Mouse (Mus musculus): ENCODE results near the gene Reep6. TPM values are rescaled to one million over a fixed set of nuclear protein-coding genes. Genes with fewer than 3 reads are reported as not detected.

Gene Reep6
- polyA plus RNA-seq, 1 experiment from 2014 or later = 2.6 TPM

DNA sequence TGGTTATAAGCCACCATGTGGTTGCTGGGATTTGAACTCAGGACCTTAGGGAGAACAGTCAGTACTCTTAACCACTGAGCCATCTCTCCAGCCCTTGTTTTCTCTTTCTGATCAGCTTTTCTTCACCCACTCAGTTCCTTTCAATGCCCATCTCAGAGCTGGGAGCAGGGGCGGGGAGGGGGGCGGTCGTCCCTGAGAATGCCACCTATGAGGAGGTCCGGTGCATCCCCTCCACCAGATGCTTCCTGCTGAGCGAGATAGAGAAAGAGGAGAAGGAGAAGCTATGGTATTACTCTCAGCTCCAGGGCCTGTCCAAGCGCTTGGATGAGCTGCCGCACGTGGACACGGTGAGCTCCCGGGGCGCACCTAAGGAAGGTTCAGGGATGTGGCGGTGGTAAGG, 25.3 kb upstream of the Reep6 start:
- Histone ChIP-seq H3K36me3 (peaks cover 67% of the 10 kb centered on the region), H3K27ac (replicated peaks) (no peak overlapping the region), H3K9me3 (no peaks in the 10 kb centered on the region), H3K27me3 (no peaks in the 10 kb centered on the region), H3K9ac (replicated peaks) (0 out of 2 replicates have a peak overlapping the region, but pooled peaks have one; percentile 7), H3K4me1 (peaks cover 58% of the 10 kb centered on the region), H3K4me2 (replicated peaks) (peak overlapping the region; percentile 28; the same call in 1 of the 2 replicates), H3K4me3 (peak overlapping the region; percentile 8)
- 52% methylated on average over 12 of the region's 12 CpGs for whole genome bisulfite sequencing
- no peak for ATAC-seq (replicated peaks)

DNA sequence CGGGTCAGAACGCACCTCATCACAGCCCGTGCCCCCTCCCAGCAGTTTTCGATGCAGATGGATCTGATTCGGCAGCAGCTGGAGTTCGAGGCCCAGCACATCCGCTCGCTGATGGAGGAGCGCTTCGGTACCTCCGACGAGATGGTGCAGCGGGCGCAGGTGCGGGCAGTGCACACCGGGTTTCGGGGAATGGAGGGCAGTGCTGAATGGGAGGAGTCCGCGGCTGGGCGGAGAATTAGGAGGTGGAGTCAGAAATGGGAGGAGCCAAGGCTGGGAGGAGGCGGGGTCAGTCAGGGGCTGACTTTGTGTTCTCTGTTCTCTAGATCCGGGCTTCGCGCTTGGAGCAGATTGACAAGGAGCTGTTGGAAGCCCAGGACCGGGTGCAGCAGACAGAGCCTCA, 24.9 kb upstream of the Reep6 start:
- WGBS = 40% methylated on average over 25 of the region's 25 CpGs
- Histone ChIP-seq H3K27ac (replicated peaks) (no peak overlapping the region), H3K4me1 (peaks cover 56% of the 10 kb centered on the region), H3K9me3 (no peaks in the 10 kb centered on the region), H3K9ac (replicated peaks) (0 out of 2 replicates have a peak overlapping the region, but pooled peaks have one; percentile 7), H3K4me3 (peak overlapping the region; percentile 8), H3K4me2 (replicated peaks) (peak overlapping the region; percentile 28; the same call in 1 of the 2 replicates), H3K36me3 (peaks cover 71% of the 10 kb centered on the region), H3K27me3 (no peaks in the 10 kb centered on the region)
- ATAC-seq (replicated peaks) = no peak

- Histone ChIP-seq H3K27ac (replicated peaks) (no peak overlapping the region), H3K9me3 (no peaks in the 10 kb centered on the region), H3K4me1 (peaks cover 26% of the 10 kb centered on the region), H3K27me3 (no peaks in the 10 kb centered on the region), H3K36me3 (peaks cover 98% of the 10 kb centered on the region), H3K9ac (replicated peaks) (no peak overlapping the region), H3K4me3 (no peak overlapping the region), H3K4me2 (replicated peaks) (no peak overlapping the region)
- 93% methylated on average over 16 of the region's 16 CpGs for WGBS
- ATAC-seq (replicated peaks) = no peak
Measured at GRCm38 (mm10) chr10:80311560-80311959, 18.2 kb upstream of the Reep6 start.

DNA sequence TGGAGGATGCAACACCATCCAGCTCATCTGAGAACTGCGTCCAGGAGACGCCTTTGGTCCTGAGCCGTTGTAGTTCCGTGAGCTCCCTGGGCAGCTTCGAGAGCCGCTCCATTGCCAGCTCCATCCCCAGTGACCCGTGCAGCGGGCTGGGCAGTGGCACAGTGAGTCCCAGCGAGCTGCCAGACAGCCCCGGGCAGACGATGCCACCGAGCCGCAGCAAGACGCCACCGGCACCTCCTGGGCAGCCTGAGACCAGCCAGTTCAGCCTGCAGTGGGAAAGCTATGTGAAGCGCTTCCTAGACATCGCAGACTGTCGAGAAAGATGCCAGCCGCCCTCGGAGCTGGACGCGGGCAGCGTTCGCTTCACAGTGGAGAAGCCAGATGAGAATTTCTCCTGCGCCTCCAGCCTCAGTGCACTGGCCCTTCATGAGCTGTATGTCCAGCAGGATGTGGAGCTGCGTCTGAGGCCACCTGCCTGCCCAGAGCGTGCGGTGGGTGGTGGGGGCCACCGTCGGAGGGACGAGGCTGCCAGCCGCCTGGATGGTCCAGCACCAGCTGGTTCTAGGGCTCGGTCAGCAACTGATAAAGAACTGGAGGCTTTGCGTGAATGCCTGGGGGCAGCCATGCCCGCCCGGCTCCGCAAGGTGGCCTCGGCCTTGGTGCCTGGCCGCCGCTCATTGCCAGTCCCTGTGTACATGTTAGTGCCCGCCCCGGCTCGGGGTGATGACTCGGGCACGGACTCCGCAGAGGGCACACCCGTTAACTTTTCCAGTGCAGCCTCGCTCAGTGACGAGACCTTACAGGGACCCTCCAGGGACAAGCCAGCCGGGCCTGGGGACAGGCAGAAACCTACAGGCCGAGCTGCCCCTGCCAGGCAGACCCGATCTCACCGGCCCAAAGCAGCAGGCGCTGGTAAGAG, 16.9 kb upstream of the Reep6 start:
- H3K9ac ChIP-seq (replicated peaks) = no peak overlapping the region
- H3K4me1 ChIP-seq = peaks cover 38% of the 10 kb centered on the region
- 72% methylated on average over 54 of the region's 54 CpGs for WGBS
- no peak overlapping the region for H3K27ac ChIP-seq (replicated peaks)
- peaks cover 98% of the 10 kb centered on the region for H3K36me3 ChIP-seq
- no peak overlapping the region for H3K4me3 ChIP-seq
- no peak overlapping the region for H3K4me2 ChIP-seq (replicated peaks)
- H3K9me3 ChIP-seq = no peaks in the 10 kb centered on the region
- no peak for ATAC-seq (replicated peaks)
- H3K27me3 ChIP-seq = no peaks in the 10 kb centered on the region

- no peak overlapping the region for H3K4me3 ChIP-seq
- no peak overlapping the region for H3K4me2 ChIP-seq (replicated peaks)
- H3K27me3 ChIP-seq = no peaks in the 10 kb centered on the region
- H3K4me1 ChIP-seq = peaks cover 43% of the 10 kb centered on the region
- H3K27ac ChIP-seq (replicated peaks) = no peak overlapping the region
- WGBS = 71% methylated on average over 20 of the region's 20 CpGs
- H3K36me3 ChIP-seq = peaks cover 97% of the 10 kb centered on the region
- no peak overlapping the region for H3K9ac ChIP-seq (replicated peaks)
- no peaks in the 10 kb centered on the region for H3K9me3 ChIP-seq
- ATAC-seq (replicated peaks) = no peak
Measured at GRCm38 (mm10) chr10:80313627-80314201, 16.0 kb upstream of the Reep6 start.

- no peak overlapping the region for H3K4me2 ChIP-seq (replicated peaks)
- no peak overlapping the region for H3K9ac ChIP-seq (replicated peaks)
- H3K27me3 ChIP-seq = no peaks in the 10 kb centered on the region
- no peak overlapping the region for H3K27ac ChIP-seq (replicated peaks)
- no peaks in the 10 kb centered on the region for H3K9me3 ChIP-seq
- no peak for ATAC-seq (replicated peaks)
- H3K36me3 ChIP-seq = peaks cover 89% of the 10 kb centered on the region
- WGBS = 61% methylated on average over 16 of the region's 16 CpGs
- peaks cover 51% of the 10 kb centered on the region for H3K4me1 ChIP-seq
- H3K4me3 ChIP-seq = no peak overlapping the region
Measured at GRCm38 (mm10) chr10:80314494-80315001, 15.2 kb upstream of the Reep6 start.

DNA sequence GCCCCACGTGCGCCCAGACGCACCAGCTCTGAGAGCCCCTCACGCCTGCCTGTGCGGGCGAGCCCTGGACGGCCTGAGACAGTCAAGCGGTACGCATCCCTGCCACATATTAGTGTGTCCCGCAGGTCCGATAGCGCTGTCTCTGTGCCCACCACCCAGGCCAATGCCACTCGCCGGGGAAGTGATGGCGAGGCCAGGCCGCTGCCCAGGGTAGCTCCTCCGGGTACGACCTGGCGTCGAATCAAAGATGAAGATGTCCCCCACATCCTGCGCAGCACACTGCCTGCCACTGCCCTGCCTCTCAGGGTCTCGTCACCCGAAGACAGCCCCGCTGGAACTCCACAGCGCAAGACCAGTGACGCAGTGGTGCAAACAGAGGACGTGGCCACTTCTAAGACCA, 14.4 kb upstream of the Reep6 start:
- H3K4me3 ChIP-seq = no peak overlapping the region
- H3K9me3 ChIP-seq = no peaks in the 10 kb centered on the region
- peaks cover 83% of the 10 kb centered on the region for H3K36me3 ChIP-seq
- H3K9ac ChIP-seq (replicated peaks) = no peak overlapping the region
- H3K4me1 ChIP-seq = peaks cover 57% of the 10 kb centered on the region
- no peak overlapping the region for H3K27ac ChIP-seq (replicated peaks)
- no peaks in the 10 kb centered on the region for H3K27me3 ChIP-seq
- 62% methylated on average over 27 of the region's 27 CpGs for WGBS
- no peak overlapping the region for H3K4me2 ChIP-seq (replicated peaks)
- no peak for ATAC-seq (replicated peaks)

DNA sequence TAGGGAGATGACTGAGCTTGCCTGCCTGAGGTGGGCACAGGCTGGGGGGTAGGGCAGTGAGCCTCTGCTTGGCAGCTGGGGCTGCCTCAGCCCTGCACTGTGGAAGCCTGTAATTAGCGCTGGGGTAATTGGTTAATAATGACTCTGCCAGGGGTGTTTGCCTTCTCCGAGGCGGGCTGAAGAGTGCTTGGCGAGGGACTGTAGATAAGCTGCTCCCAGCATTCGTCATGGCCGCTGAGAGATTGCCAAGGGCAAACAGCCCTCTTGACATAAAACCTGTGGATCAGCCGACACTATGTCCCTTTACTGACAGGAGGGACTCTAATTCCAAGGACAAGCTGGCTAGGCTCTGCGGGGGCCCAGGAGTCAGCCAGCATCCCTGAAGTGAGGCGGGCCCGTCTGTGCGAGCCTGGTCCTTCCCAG, 13.4 kb upstream of the Reep6 start:
- Histone ChIP-seq H3K9ac (replicated peaks) (no peak overlapping the region), H3K4me2 (replicated peaks) (no peak overlapping the region), H3K4me3 (no peak overlapping the region), H3K27me3 (no peaks in the 10 kb centered on the region), H3K27ac (replicated peaks) (peak overlapping the region; percentile 4; the same call in 1 of the 2 replicates), H3K4me1 (peaks cover 61% of the 10 kb centered on the region), H3K36me3 (peaks cover 73% of the 10 kb centered on the region), H3K9me3 (no peaks in the 10 kb centered on the region)
- peak; percentile 17; the same call in 1 of the 2 replicates for ATAC-seq (replicated peaks)
- 27% methylated on average over 11 of the region's 11 CpGs for WGBS

DNA sequence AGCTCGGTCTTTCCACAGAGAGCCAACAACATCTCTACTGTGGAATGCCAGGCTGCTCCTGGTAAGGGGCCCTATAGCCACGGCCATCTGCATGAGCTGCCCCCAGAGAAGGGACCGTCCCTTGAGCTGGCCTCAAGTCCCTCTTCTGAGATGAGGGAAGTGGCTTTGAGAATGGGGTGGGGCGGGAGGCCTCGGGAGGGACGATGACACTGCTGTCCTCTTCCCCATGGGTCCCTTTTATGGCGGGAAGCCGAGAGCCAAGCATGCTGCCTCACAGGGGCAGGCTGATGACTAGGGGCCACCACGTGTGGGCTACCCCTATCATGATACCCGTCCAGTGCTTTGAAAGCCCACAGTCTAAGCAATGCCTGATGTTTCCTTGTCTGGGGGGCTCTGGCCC, 12.7 kb upstream of the Reep6 start:
- Histone ChIP-seq H3K4me3 (no peak overlapping the region), H3K9ac (replicated peaks) (no peak overlapping the region; the same call in 1 of the 2 replicates), H3K27ac (replicated peaks) (peak overlapping the region; percentile 4; the same call in 1 of the 2 replicates), H3K4me2 (replicated peaks) (no peak overlapping the region), H3K36me3 (peaks cover 66% of the 10 kb centered on the region), H3K27me3 (no peaks in the 10 kb centered on the region), H3K4me1 (peaks cover 61% of the 10 kb centered on the region), H3K9me3 (no peaks in the 10 kb centered on the region)
- 57% methylated on average over 10 of the region's 10 CpGs for WGBS
- no peak for ATAC-seq (replicated peaks)

DNA sequence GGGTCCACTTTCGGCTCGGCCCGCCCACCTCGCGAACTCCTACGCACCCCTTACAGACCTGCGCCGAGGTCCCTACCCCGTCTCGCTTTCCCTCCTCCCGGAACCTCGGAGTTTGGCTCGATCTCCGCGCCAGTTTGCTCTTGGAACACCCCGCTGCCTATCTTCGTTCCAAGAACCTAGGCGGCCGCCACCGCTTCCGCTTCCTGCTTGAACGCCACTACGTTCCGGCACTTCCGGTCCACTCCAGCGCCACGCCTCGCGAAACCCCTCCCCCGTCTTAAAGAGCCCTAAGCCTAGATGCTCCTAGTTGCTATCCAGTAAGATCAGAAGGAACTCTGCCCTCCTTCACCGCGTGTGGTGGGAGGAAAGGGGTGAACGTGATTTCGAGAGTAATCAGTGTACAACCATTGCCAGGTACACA, 9.4 kb upstream of the Reep6 start, which contains the start of gene 2310011J03Rik:
Gene 2310011J03Rik (minus strand): TSS at position 198 of the 421 bp plus-strand sequence.
- peak within 1 kb of the TSS; percentile 90 for H3K4me2 ChIP-seq (replicated peaks)
- ATAC-seq (replicated peaks) = peak; percentile 69
- H3K36me3 ChIP-seq = peaks cover 33% of the 10 kb centered on the region
- H3K4me3 ChIP-seq = peak within 1 kb of the TSS; percentile 89
- under 1% methylated on average over 34 of the region's 34 CpGs for WGBS
- peak within 1 kb of the TSS; percentile 73 for H3K27ac ChIP-seq (replicated peaks)
- H3K9ac ChIP-seq (replicated peaks) = peak within 1 kb of the TSS; percentile 67
- H3K4me1 ChIP-seq = peaks cover 63% of the 10 kb centered on the region
- H3K27me3 ChIP-seq = no peaks in the 10 kb centered on the region
- no peaks in the 10 kb centered on the region for H3K9me3 ChIP-seq

DNA sequence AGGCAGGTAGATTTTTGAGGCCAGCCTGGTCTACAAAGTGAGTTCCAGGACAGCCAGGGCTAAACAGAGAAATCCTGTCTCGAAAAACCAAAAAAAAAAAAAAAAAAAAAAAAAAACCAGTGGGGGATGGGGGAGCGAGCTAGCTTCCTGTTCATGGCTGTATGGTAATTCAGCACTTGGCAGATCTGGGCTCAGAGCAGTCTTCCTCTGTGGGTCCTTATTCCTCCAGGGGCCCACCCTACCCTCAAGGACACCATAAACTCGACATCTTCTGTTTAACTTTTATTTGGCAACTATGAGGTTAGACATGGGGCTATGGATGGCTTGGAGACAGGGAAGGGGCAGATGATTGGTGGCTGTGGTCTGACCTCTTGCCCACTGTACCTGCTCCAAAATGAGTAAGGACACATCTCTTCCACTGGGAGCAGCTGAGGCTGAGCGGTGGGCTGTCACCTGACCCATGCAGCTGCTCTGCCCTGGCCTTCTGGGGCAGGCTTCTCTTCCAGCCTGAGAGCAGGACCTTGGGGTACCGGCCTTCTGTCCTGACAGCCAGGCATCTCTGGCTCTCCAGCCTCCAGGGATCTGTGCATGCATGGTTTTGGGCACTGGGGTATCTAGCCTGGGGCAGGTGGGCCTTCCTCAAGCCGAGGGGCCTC, 8.6 kb upstream of the Reep6 start:
- H3K9ac ChIP-seq (replicated peaks) = no peak overlapping the region
- peaks cover 55% of the 10 kb centered on the region for H3K4me1 ChIP-seq
- H3K9me3 ChIP-seq = no peaks in the 10 kb centered on the region
- WGBS = 87% methylated on average over 6 of the region's 6 CpGs
- H3K4me3 ChIP-seq = no peak overlapping the region
- no peak overlapping the region for H3K27ac ChIP-seq (replicated peaks)
- H3K36me3 ChIP-seq = peaks cover 25% of the 10 kb centered on the region
- H3K27me3 ChIP-seq = no peaks in the 10 kb centered on the region
- ATAC-seq (replicated peaks) = no peak
- no peak overlapping the region for H3K4me2 ChIP-seq (replicated peaks)
